ENCODE assay signal across 8 mouse cellular contexts in genomic region chr7:126898102-126898990, GRCm38 (mm10). TPM values are rescaled to one million over a fixed set of nuclear protein-coding genes. Genes with fewer than 3 reads are reported as not detected.
DNase-seq lines count a peak whose midpoint lies in the region; ATAC-seq and TF ChIP-seq lines count a peak whose summit lies in the region.

No protein-coding gene starts in this region.

- H3K27ac ChIP-seq in bone marrow macrophage, adult 2 months (ENCODE audit: insufficient read depth, low read depth, low read length): peak overlapping the region; percentile 87
- H3K27ac ChIP-seq in embryonic fibroblast, embryonic 13.5 days (ENCODE audit: insufficient read depth, low read length): no peak overlapping the region
- H3K27ac ChIP-seq in heart, embryonic 11.5 days (ENCODE audit: low read depth, low read length): peak overlapping the region; percentile 54
- H3K27ac ChIP-seq in kidney, embryonic 16.5 days (ENCODE audit: low read length): peak overlapping the region; percentile 76
- peak overlapping the region; percentile 64 for H3K27ac ChIP-seq in liver, adult 2 months (replicated peaks; ENCODE audit: insufficient read depth, low read depth, low read length)

- H3K36me3 ChIP-seq in heart, embryonic 11.5 days (ENCODE audit: control insufficient read depth, insufficient read depth, low read length): no peaks in the 10 kb centered on the region
- no peaks in the 10 kb centered on the region for H3K36me3 ChIP-seq in kidney, embryonic 16.5 days (ENCODE audit: insufficient read depth, low read length)
- peaks cover 35% of the 10 kb centered on the region for H3K36me3 ChIP-seq in liver, adult 2 months (ENCODE audit: control insufficient read depth, insufficient read depth, low read length)
- no peaks in the 10 kb centered on the region for H3K36me3 ChIP-seq in myocyte (ENCODE audit: control insufficient read depth, insufficient read depth)
- no peaks in the 10 kb centered on the region for H3K36me3 ChIP-seq in splenic B cell, adult 2 months (ENCODE audit: control insufficient read depth, insufficient read depth, low read length, poor library complexity, severe bottlenecking)

- H3K9me3 ChIP-seq in heart, embryonic 11.5 days (replicated peaks; ENCODE audit: control insufficient read depth, low read length): no peaks in the 10 kb centered on the region
- H3K9me3 ChIP-seq in kidney, embryonic 16.5 days (ENCODE audit: low read length): no peaks in the 10 kb centered on the region

- no peak for TF ChIP-seq CTCF in bone marrow macrophage, adult 2 months (IDR thresholded peaks at IDR 0.05; ENCODE audit: low read depth, low read length)
- TF ChIP-seq CTCF in embryonic fibroblast, embryonic 13.5 days (IDR thresholded peaks at IDR 0.05; ENCODE audit: borderline replicate concordance, insufficient read depth, low read length): no peak
- TF ChIP-seq CTCF in liver, adult 2 months (IDR thresholded peaks at IDR 0.05; ENCODE audit: low read depth, low read length): no peak

- peak; percentile 91 for ATAC-seq in heart, embryonic 11.5 days (replicated peaks; ENCODE audit: insufficient number of reproducible peaks, low FRiP score, low TSS enrichment)
- ATAC-seq in kidney, embryonic 16.5 days (ENCODE audit: low FRiP score, low TSS enrichment): peak; percentile 94

- H3K4me3 ChIP-seq in bone marrow macrophage, adult 2 months (ENCODE audit: insufficient read depth, low read length): peak overlapping the region; percentile 75
- peak overlapping the region; percentile 71 for H3K4me3 ChIP-seq in embryonic fibroblast, embryonic 13.5 days (ENCODE audit: insufficient read depth, low read length)
- H3K4me3 ChIP-seq in heart, embryonic 11.5 days (ENCODE audit: low read depth, low read length): peak overlapping the region; percentile 66
- H3K4me3 ChIP-seq in kidney, embryonic 16.5 days (ENCODE audit: low read length): peak overlapping the region; percentile 69
- peak overlapping the region; percentile 79 for H3K4me3 ChIP-seq in liver, adult 2 months (ENCODE audit: insufficient read depth, low read depth, low read length)
- peak overlapping the region; percentile 62 for H3K4me3 ChIP-seq in myocyte

- peak overlapping the region; percentile 73 for H3K4me2 ChIP-seq in heart, embryonic 11.5 days
- H3K4me2 ChIP-seq in kidney, embryonic 16.5 days (replicated peaks; ENCODE audit: low read depth, low read length): peak overlapping the region; percentile 77
- H3K4me2 ChIP-seq in myocyte (ENCODE audit: low read depth): peak overlapping the region; percentile 99

- H3K27me3 ChIP-seq in heart, embryonic 11.5 days (ENCODE audit: control insufficient read depth, insufficient read depth, low read length): no peaks in the 10 kb centered on the region
- no peaks in the 10 kb centered on the region for H3K27me3 ChIP-seq in kidney, embryonic 16.5 days (ENCODE audit: insufficient read depth, low read length)
- H3K27me3 ChIP-seq in liver, adult 2 months (ENCODE audit: control insufficient read depth, insufficient read depth, low read length): no peaks in the 10 kb centered on the region
- H3K27me3 ChIP-seq in myocyte (ENCODE audit: control insufficient read depth, insufficient read depth, insufficient read length): no peaks in the 10 kb centered on the region
- H3K27me3 ChIP-seq in splenic B cell, adult 2 months (ENCODE audit: control insufficient read depth, insufficient read depth, low read length, poor library complexity, severe bottlenecking): no peaks in the 10 kb centered on the region

- H3K4me1 ChIP-seq in bone marrow macrophage, adult 2 months (ENCODE audit: control insufficient read depth, insufficient read depth, low read length): peaks cover 23% of the 10 kb centered on the region
- H3K4me1 ChIP-seq in embryonic fibroblast, embryonic 13.5 days (ENCODE audit: control insufficient read depth, insufficient read depth, low read length): no peaks in the 10 kb centered on the region
- H3K4me1 ChIP-seq in heart, embryonic 11.5 days (ENCODE audit: control insufficient read depth, insufficient read depth, low read length): peaks cover 13% of the 10 kb centered on the region
- peaks cover 15% of the 10 kb centered on the region; the same call in 1 of the 2 replicates for H3K4me1 ChIP-seq in kidney, embryonic 16.5 days (ENCODE audit: insufficient read depth, low read length)
- H3K4me1 ChIP-seq in liver, adult 2 months (ENCODE audit: control insufficient read depth, insufficient read depth, low read length): 0 out of 2 replicates have a peak, but pooled peaks cover 4% of the 10 kb centered on the region

- H3K79me2 ChIP-seq in liver, adult 2 months (ENCODE audit: control insufficient read depth, insufficient read depth, low read length): peaks cover 13% of the 10 kb centered on the region
- no peaks in the 10 kb centered on the region for H3K79me2 ChIP-seq in myocyte (ENCODE audit: control insufficient read depth, insufficient read depth)

- 10% methylated on average over 37 of the region's 37 CpGs for WGBS in heart, embryonic 11.5 days (ENCODE audit: insufficient replicate concordance)
- WGBS in kidney, embryonic 16.5 days: 9% methylated on average over 37 of the region's 37 CpGs
- WGBS in liver, adult 2 months: 22% methylated on average over 37 of the region's 37 CpGs

- peak overlapping the region; percentile 81 for H3K9ac ChIP-seq in heart, embryonic 11.5 days (ENCODE audit: low read depth, low read length)
- peak overlapping the region; percentile 82 for H3K9ac ChIP-seq in kidney, embryonic 16.5 days (replicated peaks; ENCODE audit: low read length)
- H3K9ac ChIP-seq in liver, adult 2 months (ENCODE audit: low read depth, low read length): peak overlapping the region; percentile 76

- no peak for TF ChIP-seq POLR2A in bone marrow macrophage, adult 2 months (IDR thresholded peaks at IDR 0.05; ENCODE audit: borderline replicate concordance, low read depth, low read length)
- peak; percentile 92 for TF ChIP-seq POLR2A in embryonic fibroblast, embryonic 13.5 days (IDR thresholded peaks at IDR 0.05; ENCODE audit: low read depth, low read length)
- TF ChIP-seq POLR2A in liver, adult 2 months (IDR thresholded peaks at IDR 0.05; ENCODE audit: extremely low read depth, insufficient read depth, low read length): peak; percentile 24; the same call in 1 of the 2 replicates
- peak; percentile 93 for TF ChIP-seq POLR2A in myocyte (IDR thresholded peaks at IDR 0.05; ENCODE audit: insufficient read length, low read depth)

- peak overlapping the region; percentile 25 for H3ac ChIP-seq in myocyte (ENCODE audit: control insufficient read depth, insufficient read length)

- peak; percentile 94 for DNase-seq in A20 (ENCODE audit: low read depth, low spot score)
- DNase-seq in liver, adult 2 months (ENCODE audit: extremely low read depth, low read depth, low spot score): peak; percentile 78
- peak; percentile 94 for DNase-seq in splenic B cell, adult 2 months (ENCODE audit: low read depth, low spot score)

RNA-seq across cellular contexts. Expression of gene Taok2, which starts 13.8 kb away (rescaled TPM):
- 58.5 and 66.8 TPM in 2 replicates for polyA plus RNA-seq in bone marrow macrophage, adult 2 months (2012; ENCODE audit: insufficient read depth, insufficient read length, missing spikeins)
- polyA plus RNA-seq in embryonic fibroblast, embryonic 13.5 days (2011; ENCODE audit: insufficient read length, low read depth, missing spikeins): 42.0 and 45.4 TPM in 2 replicates
- 19.4 and 25.9 TPM in 2 replicates for polyA plus RNA-seq in heart, embryonic 11.5 days (2014; fragmentation: Nextera tagmentation; extraction: Ambion mirVana)
- polyA plus RNA-seq in kidney, embryonic 16.5 days (2015; fragmentation: Nextera tagmentation; extraction: Ambion mirVana): 58.6 and 59.9 TPM in 2 replicates
- 20.5 and 21.7 TPM in 2 replicates for total RNA-seq in liver, adult 2 months (2014; rRNA removed)
- polyA plus RNA-seq in liver, adult 2 months (2012; rRNA removed): 28.5 and 42.7 TPM in 2 replicates
- polyA plus RNA-seq in myocyte (2012; fragmentation: generic; extraction: Trizol): 26.6 TPM

RNA-seq across cellular contexts. Expression of gene Tmem219, which starts 24.4 kb away (rescaled TPM):
- 74.2 and 75.9 TPM in 2 replicates for polyA plus RNA-seq in bone marrow macrophage, adult 2 months (2012; ENCODE audit: insufficient read depth, insufficient read length, missing spikeins)
- polyA plus RNA-seq in embryonic fibroblast, embryonic 13.5 days (2011; ENCODE audit: insufficient read length, low read depth, missing spikeins): 30.7 and 33.6 TPM in 2 replicates
- 13.5 and 18.3 TPM in 2 replicates for polyA plus RNA-seq in heart, embryonic 11.5 days (2014; fragmentation: Nextera tagmentation; extraction: Ambion mirVana)
- polyA plus RNA-seq in kidney, embryonic 16.5 days (2015; fragmentation: Nextera tagmentation; extraction: Ambion mirVana): 33.8 and 34.1 TPM in 2 replicates
- total RNA-seq in liver, adult 2 months (2014; rRNA removed): 78.4 and 98.6 TPM in 2 replicates
- polyA plus RNA-seq in liver, adult 2 months (2012; rRNA removed): 94.9 and 120 TPM in 2 replicates
- polyA plus RNA-seq in myocyte (2012; fragmentation: generic; extraction: Trizol): 34.1 TPM

RNA-seq across cellular contexts. Expression of gene Kctd13, which starts 30.3 kb away (rescaled TPM):
- 16.2 and 17.5 TPM in 2 replicates for polyA plus RNA-seq in bone marrow macrophage, adult 2 months (2012; ENCODE audit: insufficient read depth, insufficient read length, missing spikeins)
- 9.0 and 9.1 TPM in 2 replicates for polyA plus RNA-seq in embryonic fibroblast, embryonic 13.5 days (2011; ENCODE audit: insufficient read length, low read depth, missing spikeins)
- 11.5 and 12.6 TPM in 2 replicates for polyA plus RNA-seq in heart, embryonic 11.5 days (2014; fragmentation: Nextera tagmentation; extraction: Ambion mirVana)
- polyA plus RNA-seq in kidney, embryonic 16.5 days (2015; fragmentation: Nextera tagmentation; extraction: Ambion mirVana): 16.5 and 17.7 TPM in 2 replicates
- total RNA-seq in liver, adult 2 months (2014; rRNA removed): 2.1 and 3.4 TPM in 2 replicates
- polyA plus RNA-seq in liver, adult 2 months (2012; rRNA removed): 5.8 and 7.6 TPM in 2 replicates
- 14.6 TPM for polyA plus RNA-seq in myocyte (2012; fragmentation: generic; extraction: Trizol)

RNA-seq across cellular contexts. Expression of gene Ino80e, which starts 36.2 kb away (rescaled TPM):
- 67.0 and 72.6 TPM in 2 replicates for polyA plus RNA-seq in bone marrow macrophage, adult 2 months (2012; ENCODE audit: insufficient read depth, insufficient read length, missing spikeins)
- 54.0 and 63.0 TPM in 2 replicates for polyA plus RNA-seq in embryonic fibroblast, embryonic 13.5 days (2011; ENCODE audit: insufficient read length, low read depth, missing spikeins)
- 69.8 and 76.1 TPM in 2 replicates for polyA plus RNA-seq in heart, embryonic 11.5 days (2014; fragmentation: Nextera tagmentation; extraction: Ambion mirVana)
- polyA plus RNA-seq in kidney, embryonic 16.5 days (2015; fragmentation: Nextera tagmentation; extraction: Ambion mirVana): 75.3 and 88.0 TPM in 2 replicates
- total RNA-seq in liver, adult 2 months (2014; rRNA removed): 2.5 and 4.8 TPM in 2 replicates
- polyA plus RNA-seq in liver, adult 2 months (2012; rRNA removed): 16.3 and 18.5 TPM in 2 replicates
- 62.4 TPM for polyA plus RNA-seq in myocyte (2012; fragmentation: generic; extraction: Trizol)

RNA-seq across cellular contexts. Expression of gene Hirip3, which starts 36.6 kb away (rescaled TPM):
- polyA plus RNA-seq in bone marrow macrophage, adult 2 months (2012; ENCODE audit: insufficient read depth, insufficient read length, missing spikeins): 32.0 and 33.5 TPM in 2 replicates
- 20.5 and 40.2 TPM in 2 replicates for polyA plus RNA-seq in embryonic fibroblast, embryonic 13.5 days (2011; ENCODE audit: insufficient read length, low read depth, missing spikeins)
- 15.5 and 17.0 TPM in 2 replicates for polyA plus RNA-seq in heart, embryonic 11.5 days (2014; fragmentation: Nextera tagmentation; extraction: Ambion mirVana)
- 32.6 and 42.7 TPM in 2 replicates for polyA plus RNA-seq in kidney, embryonic 16.5 days (2015; fragmentation: Nextera tagmentation; extraction: Ambion mirVana)
- 1.0 and 1.5 TPM in 2 replicates for total RNA-seq in liver, adult 2 months (2014; rRNA removed)
- polyA plus RNA-seq in liver, adult 2 months (2012; rRNA removed): 1.00 and 2.4 TPM in 2 replicates
- 16.2 TPM for polyA plus RNA-seq in myocyte (2012; fragmentation: generic; extraction: Trizol)
